Mouse (Mus musculus): ENCODE measurements around the gene Evi2.
A peak's percentile ranks its signal among the peaks of the same experiment; 100 is the strongest.

Evi2 gene

GRCm38 (mm10) chr11:79523560-79524309, 6.7 kb downstream of the Evi2 start, which contains the start of gene Evi2b:
Gene Evi2b, minus strand, starts transcription at chr11:79523762.
- DNase-seq: no peak

GRCm38 (mm10) chr11:79522944-79523343, 7.4 kb downstream of the Evi2 start:
- DNase-seq: no peak

GRCm38 (mm10) chr11:79521930-79522329, 8.5 kb downstream of the Evi2 start:
- DNase-seq: no peak

- DNase-seq: no peak
Observed at GRCm38 (mm10) chr11:79520772-79521171, 9.6 kb downstream of the Evi2 start.

- no peak for DNase-seq
Observed at GRCm38 (mm10) chr11:79519878-79520291, 10.5 kb downstream of the Evi2 start.

DNA sequence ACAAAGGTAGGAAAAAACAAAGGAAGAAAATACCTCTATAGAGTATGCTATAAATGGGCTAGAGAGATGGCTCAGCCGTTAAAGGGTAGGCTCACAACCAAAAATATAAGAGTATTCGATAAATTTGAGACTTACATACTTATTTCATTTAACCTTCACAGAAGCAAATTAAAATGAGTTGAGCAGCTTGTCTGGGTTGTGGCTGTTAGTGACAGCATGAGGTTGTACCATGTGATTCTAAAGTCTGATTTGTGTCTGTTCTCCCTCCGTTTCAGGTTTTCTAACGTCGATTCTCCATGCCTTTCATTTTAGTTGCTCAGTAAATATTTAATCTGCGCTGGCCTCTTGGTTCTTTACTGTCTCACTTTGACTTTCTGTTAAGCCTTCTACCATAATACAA, 11.1 kb downstream of the Evi2 start:
- DNase-seq: no peak

DNA sequence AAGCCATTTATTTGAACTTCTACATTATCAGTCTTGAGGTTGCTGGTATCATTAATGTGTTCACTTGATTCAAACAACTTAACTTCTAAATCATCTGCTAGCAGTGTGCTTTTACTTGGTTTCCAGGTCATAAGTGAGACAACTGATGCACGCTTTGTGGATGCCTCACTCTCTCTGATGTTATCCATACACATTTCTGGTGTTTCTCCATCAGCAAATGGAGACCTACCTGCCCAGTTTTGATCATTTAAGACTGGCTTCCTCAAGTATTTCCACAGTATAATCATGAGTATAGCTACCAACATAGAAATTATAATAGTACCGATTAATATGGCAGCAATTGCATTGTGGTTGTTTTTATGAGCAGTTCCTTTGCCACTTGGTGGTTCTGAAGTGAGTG, 14.6 kb downstream of the Evi2 start:
- DNase-seq: no peak

DNA sequence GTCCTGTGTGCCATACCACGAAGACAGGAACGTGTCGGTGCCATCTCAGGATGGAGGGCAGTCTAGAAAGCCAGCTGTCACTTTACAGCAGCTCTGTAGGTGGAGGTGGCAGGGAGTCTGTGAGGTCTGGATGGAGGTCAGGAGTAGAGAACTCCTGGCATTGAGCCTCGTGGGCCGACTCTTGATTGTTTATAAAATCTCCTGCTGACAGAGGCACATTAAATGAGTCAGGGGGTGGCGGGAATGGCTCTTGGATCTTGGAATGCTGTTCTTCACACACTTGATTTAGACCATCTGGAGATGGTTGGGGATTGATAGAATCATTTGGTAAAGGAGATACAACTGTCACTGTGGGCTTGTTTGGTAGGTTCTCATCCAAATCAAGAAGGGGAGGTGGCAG, 15.1 kb downstream of the Evi2 start:
- DNase-seq: peak in 1 of 2 experiments; percentile 33

GRCm38 (mm10) chr11:79511970-79512369, 18.4 kb downstream of the Evi2 start:
- DNase-seq: no peak

DNA sequence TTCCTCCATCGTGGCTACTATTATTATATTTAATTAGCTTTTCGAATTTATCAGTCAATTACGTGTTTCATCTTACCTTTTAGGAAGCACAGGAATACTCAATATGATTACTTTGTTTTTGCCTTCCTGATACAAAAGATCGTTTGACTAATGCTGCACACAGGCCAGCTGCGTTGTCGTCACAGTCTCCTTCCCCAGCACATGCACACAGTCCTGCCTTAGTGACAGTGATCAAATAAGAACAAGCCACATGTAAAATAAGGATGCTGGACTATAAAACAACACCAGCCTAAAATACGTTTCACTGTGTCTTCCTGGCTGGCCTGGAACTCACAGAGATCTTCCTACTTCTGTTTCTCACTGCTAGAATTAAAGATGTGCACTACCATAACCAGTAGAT, 25.9 kb downstream of the Evi2 start:
- DNase-seq: no peak

DNA sequence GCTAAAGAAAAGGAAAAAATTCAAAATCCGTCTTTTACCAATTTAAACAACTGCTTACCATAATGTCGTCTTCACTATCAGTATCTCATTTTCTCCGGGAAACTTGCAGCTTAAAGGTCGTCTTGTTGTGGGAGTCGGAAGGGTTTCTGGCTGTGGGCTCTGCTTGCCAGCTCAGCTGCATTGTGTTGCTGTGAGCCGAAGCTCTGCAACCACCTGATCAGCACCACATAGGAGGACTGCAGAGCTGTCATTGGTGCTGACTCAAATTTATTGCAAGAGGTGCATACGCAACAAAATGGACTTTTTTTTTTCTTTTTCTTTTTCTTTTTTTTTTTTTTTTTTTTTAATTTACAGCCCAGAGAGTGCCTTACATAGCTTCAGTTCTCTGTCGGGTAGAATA, 26.5 kb downstream of the Evi2 start, which contains the start of gene Omg:
Gene Omg (minus strand): TSS at position 240 of the 400 bp plus-strand sequence.
- peak in 1 of 2 experiments; percentile 36 for DNase-seq

GRCm38 (mm10) chr11:79502917-79503316, 27.5 kb downstream of the Evi2 start:
- no peak for DNase-seq

DNA sequence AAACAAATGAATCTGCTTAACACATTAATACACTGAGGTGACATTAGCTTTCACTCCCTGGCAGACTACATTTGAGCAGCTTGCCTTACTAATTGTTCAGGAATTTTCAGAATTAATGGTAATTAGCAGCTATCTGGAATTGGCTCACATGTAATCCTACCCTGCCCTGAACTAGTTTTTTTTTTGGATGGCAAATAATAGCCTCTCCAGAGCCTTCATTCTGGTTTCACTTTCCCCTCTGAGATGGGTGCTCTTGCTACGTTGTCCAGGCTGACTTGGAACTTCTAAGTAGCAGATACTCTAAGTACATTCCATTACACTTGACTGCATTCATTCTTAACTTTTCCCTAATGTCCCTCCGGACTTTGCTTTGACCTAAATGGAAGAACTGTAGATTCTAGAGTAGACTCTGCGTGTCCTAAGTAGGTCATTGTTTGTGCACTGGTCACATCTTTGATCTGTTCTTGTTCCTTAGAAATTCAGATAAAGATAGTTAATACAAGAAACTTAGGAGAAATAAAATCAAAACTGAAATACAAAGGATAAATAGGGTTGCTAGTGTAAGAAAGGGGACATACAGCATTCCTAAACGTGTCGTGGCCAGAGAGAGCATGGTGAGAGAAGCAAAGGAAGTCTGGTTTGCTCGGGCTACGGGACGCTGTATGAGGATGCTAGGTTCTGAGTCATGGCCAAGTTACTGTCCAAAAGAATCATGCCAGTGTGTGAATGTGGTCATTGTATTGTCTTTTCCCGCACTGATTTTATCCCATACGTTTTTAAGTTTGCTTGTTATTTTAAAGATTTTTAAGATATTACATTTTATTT, 35.2 kb downstream of the Evi2 start:
- DNase-seq: peak; percentile 16 to 33

DNA sequence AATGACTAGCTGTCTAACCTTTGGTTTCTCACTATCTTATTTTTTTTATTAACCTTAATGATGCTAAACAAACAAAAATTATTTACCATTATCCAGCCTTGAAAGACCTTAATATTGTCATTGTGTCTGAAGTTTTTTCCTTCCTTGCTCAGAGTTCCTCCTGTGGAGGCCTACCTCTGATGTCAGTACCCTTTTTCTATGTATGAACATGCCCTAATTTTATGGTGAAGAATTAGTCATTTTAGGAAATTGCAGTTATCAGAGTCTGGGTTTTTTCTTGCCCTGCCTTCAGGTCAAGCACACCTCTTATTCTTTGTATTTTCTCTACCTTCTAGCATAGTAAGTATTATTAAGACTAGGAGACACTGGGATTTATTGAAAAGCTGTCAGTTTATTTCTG, 45.7 kb downstream of the Evi2 start:
- no peak for DNase-seq

GRCm38 (mm10) chr11:79483876-79484528, 46.4 kb downstream of the Evi2 start:
- no peak for DNase-seq

GRCm38 (mm10) chr11:79483392-79483791, 47.0 kb downstream of the Evi2 start:
- no peak for DNase-seq

GRCm38 (mm10) chr11:79468097-79468496, 62.3 kb downstream of the Evi2 start:
- DNase-seq: no peak

Data from cerebellum, postnatal 25 days (tissue).